Mouse (Mus musculus) kidney, adult 2 months (tissue): ENCODE data around the gene Kif26a. TPM values are rescaled to one million over a fixed set of nuclear protein-coding genes. Genes with fewer than 3 reads are reported as not detected.

Source experiments
- DNase-seq: peaks from one replicate; pipeline ENCODE4 v3.0.0; 2021
- H3K27ac ChIP-seq: fragments of 200-500 bp; 2 replicates; pipeline ENCODE4 v1.5.1; 2012; ENCODE audit warnings: low read depth, low read length, control low read depth, inconsistent platforms; ENCODE audit not compliant: insufficient read depth
- H3K27me3 ChIP-seq: fragments of 200-500 bp; replicated peaks from 2 replicates; pipeline ENCODE4 v1.6.1; 2012; ENCODE audit warnings: mild to moderate bottlenecking, moderate library complexity, low read length, inconsistent platforms; ENCODE audit not compliant: control insufficient read depth, insufficient read depth
- H3K36me3 ChIP-seq: fragments of 200-500 bp; 2 replicates; pipeline ENCODE4 v1.6.1; 2012; ENCODE audit warnings: mild to moderate bottlenecking, moderate library complexity, low read length, inconsistent platforms; ENCODE audit not compliant: control insufficient read depth, insufficient read depth
- H3K4me1 ChIP-seq: fragments of 200-500 bp; 2 replicates; pipeline ENCODE4 v1.6.1; 2011; ENCODE audit warnings: low read length; ENCODE audit not compliant: control insufficient read depth, insufficient read depth
- H3K4me3 ChIP-seq: fragments of 200-500 bp; 2 replicates; pipeline ENCODE4 v1.5.1; 2011; ENCODE audit warnings: mild to moderate bottlenecking, low read depth, low read length, control low read depth; ENCODE audit not compliant: insufficient read depth
- CTCF ChIP-seq: fragments of 200-500 bp; conservative IDR thresholded peaks from 2 replicates; pipeline ENCODE4 v1.5.1; 2011; ENCODE audit warnings: low read depth, mild to moderate bottlenecking, control low read depth, low read length, moderate library complexity, mixed read lengths; ENCODE audit not compliant: insufficient read depth, insufficient read length
- POLR2A ChIP-seq: fragments of 200-500 bp; IDR thresholded peaks from one replicate; pipeline ENCODE4 v1.6.1; 2011; ENCODE audit warnings: low read depth, low read length, control low read depth
- WGBS: fragments of 180-500 bp; shearing (Covaris S2); methylation state at CpG from one replicate; pipeline ENCODE4 v1.1.7; 2018; 5-methylcytosine and 5-hydroxymethylcytosine counted together
- polyA plus RNA-seq: library from polyadenylated mRNA; depleted of rRNA; stranded (reverse); fragments of >200 nt; gene quantifications from 2 replicates; pipeline ENCODE4 v1.2.3, GENCODE M21; 2012

The Kif26a gene
- polyA plus RNA-seq, 1 experiment, result 3.8 TPM

DNA sequence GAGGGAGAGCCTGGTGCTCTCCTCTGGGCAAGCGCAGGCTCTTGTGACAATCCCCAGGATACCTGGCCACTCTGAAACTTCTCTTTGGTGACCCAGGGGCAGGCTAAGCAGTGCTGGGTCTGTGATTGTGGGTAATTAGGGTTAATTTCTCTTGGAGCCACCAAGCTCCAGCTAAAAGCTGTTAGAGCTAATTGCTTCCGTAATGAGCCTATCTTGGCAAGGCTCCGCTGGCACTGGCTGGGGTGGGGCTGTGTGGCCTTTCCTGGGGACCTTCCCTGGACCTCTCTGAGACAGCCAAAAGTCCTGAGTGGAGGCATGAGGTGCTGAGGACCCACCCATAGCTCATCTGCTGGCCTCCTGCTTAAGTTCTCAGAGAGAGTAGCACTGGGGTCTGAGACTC is 53.4 kb downstream of the Kif26a start:
- TF ChIP-seq POLR2A, result no peak
- no peak for TF ChIP-seq CTCF
- no peaks in the 10 kb centered on the region for H3K27me3 ChIP-seq
- H3K4me1 ChIP-seq, result no peaks in the 10 kb centered on the region
- no peak for DNase-seq
- H3K27ac ChIP-seq, result no peak overlapping the region
- no peak overlapping the region for H3K4me3 ChIP-seq
- H3K36me3 ChIP-seq, result no peaks in the 10 kb centered on the region
- WGBS, result 52% methylated on average over 3 of the region's 3 CpGs

DNA sequence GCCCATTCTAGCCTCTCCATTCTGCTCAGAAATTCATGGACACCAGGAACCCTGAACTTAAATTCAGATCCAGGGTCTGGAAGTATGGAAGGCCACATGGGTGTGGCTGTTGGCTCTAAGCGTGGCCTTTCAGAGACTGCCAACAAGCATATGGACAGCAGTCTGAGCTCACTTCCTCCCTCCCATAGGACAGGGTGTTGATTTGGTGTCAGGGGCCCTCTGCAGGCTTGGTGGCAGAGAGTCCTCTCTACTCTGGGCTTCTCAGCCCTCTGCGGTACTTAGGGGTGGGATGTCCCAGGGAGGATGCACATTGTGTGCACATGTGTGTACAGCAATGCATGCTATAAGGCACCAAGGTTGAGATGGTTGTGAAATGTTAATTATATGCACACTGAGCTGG is 54.0 kb downstream of the Kif26a start:
- H3K27ac ChIP-seq, result no peak overlapping the region
- no peak overlapping the region for H3K4me3 ChIP-seq
- DNase-seq, result no peak
- H3K27me3 ChIP-seq, result no peaks in the 10 kb centered on the region
- TF ChIP-seq POLR2A, result no peak
- TF ChIP-seq CTCF, result no peak
- H3K4me1 ChIP-seq, result no peaks in the 10 kb centered on the region
- 70% methylated on average over 2 of the region's 2 CpGs for WGBS
- no peaks in the 10 kb centered on the region for H3K36me3 ChIP-seq

DNA sequence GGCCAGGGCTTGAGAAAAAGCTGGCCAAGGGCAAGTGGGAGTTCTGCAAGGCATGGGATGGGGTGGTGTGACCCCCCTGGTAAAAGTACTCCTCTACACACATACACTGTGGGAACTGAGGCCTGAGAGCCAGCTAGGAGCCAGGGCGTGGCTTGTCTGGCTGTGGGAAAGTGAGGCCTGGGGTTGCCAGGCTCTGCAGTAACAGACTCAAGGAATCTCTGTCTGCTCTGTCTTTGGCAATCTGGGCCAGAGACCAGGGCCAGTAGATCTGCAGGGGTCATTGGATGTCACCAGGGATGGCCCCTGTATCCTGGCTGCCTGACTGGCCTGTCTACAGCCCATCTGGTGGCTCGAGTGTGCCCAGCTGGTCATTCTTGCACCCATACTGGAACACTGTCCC is 61.2 kb downstream of the Kif26a start:
- TF ChIP-seq CTCF (no peak), POLR2A (no peak)
- H3K27me3 ChIP-seq, result no peaks in the 10 kb centered on the region
- H3K36me3 ChIP-seq, result no peaks in the 10 kb centered on the region
- no peaks in the 10 kb centered on the region for H3K4me1 ChIP-seq
- no peak overlapping the region for H3K4me3 ChIP-seq
- 92% methylated on average over 2 of the region's 2 CpGs for WGBS
- no peak for DNase-seq
- H3K27ac ChIP-seq, result no peak overlapping the region

DNA sequence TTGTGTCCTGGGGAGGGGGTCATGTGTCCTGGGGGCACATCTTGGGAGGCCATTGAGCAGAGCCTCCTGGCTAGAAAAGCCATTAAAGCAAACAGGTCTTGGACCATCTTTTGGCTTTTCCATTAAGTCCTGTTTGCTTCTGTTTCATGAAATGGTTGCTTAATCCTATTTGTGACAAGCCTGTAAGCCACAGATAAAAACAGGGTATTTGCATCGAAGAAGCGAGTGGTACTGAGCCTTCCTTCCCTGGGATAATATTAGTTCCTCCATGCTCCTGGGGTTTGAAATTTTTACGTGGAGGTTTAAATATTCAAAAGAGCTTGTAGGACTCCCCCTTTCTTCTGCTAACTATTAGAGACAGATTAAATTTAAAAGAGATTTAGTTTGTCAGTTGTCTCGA is 61.7 kb downstream of the Kif26a start:
- Histone ChIP-seq H3K4me3 (no peak overlapping the region), H3K36me3 (no peaks in the 10 kb centered on the region), H3K4me1 (no peaks in the 10 kb centered on the region), H3K27me3 (no peaks in the 10 kb centered on the region), H3K27ac (no peak overlapping the region)
- TF ChIP-seq CTCF (no peak), POLR2A (no peak)
- no peak for DNase-seq
- WGBS, result 79% methylated on average over 4 of the region's 4 CpGs

DNA sequence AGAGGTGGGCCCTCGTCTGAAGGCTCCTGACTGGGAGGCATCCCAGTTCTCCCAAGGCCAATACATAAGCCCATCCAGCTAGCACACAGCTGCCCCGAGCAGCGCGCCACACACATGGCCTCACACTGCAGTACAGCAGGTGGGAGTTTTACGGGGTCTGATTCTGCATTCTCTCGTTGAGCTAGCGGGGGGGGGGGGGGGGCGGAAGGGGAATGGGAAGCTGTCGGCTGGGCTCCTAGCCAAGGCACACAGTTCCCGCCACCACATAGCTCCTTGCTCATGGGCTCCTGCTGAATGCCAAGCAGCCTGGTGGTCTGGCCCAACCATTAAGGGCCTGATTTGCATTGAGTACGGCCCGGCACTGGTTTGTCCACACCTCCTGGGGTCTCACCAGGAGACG is 64.6 kb downstream of the Kif26a start:
- no peak for DNase-seq
- Histone ChIP-seq H3K27me3 (no peaks in the 10 kb centered on the region), H3K4me3 (no peak overlapping the region), H3K4me1 (no peaks in the 10 kb centered on the region), H3K36me3 (no peaks in the 10 kb centered on the region), H3K27ac (no peak overlapping the region)
- 50% methylated on average over 13 of the region's 13 CpGs for WGBS
- TF ChIP-seq POLR2A (no peak), CTCF (no peak)

DNA sequence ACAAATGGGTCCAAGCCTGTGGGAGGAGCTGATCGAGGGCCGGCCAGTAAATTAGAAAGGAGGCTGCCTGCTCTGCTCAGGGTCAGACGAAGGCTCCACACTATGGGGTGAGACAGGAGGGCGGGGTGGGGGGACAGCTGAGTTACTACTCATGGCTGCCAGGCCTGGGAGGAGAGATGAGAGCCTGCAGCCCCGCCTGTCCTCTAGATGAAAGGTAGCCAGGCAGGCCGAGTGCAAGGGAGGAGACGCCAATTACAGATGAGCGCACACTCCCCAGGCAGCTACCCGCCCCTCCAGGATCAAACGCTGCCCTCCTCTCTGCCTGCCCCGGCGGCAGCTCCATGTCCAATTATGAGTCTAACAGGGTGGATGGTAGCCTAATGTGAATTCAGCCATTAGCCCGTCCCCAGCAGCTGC is 68.4 kb downstream of the Kif26a start:
- no peak overlapping the region for H3K4me3 ChIP-seq
- no peak overlapping the region for H3K27ac ChIP-seq
- no peaks in the 10 kb centered on the region for H3K4me1 ChIP-seq
- TF ChIP-seq POLR2A, result no peak
- 60% methylated on average over 13 of the region's 13 CpGs for WGBS
- no peaks in the 10 kb centered on the region for H3K36me3 ChIP-seq
- no peaks in the 10 kb centered on the region for H3K27me3 ChIP-seq
- no peak for DNase-seq

GRCm38 (mm10) chr12:112215545-112215944 is 69.5 kb downstream of the Kif26a start:
- Histone ChIP-seq H3K4me3 (no peak overlapping the region), H3K4me1 (no peaks in the 10 kb centered on the region), H3K36me3 (no peaks in the 10 kb centered on the region), H3K27ac (no peak overlapping the region), H3K27me3 (no peaks in the 10 kb centered on the region)
- WGBS, result 85% methylated on average over 7 of the region's 7 CpGs
- TF ChIP-seq CTCF (no peak), POLR2A (no peak)
- DNase-seq, result no peak

GRCm38 (mm10) chr12:112217021-112217420 is 71.0 kb downstream of the Kif26a start:
- DNase-seq, result no peak

More at GRCm38 (mm10) chr12:112217021-112217420, 71.0 kb downstream of the Kif26a start:
- TF ChIP-seq POLR2A (no peak), CTCF (no peak)
- no peak overlapping the region for H3K4me3 ChIP-seq
- no peak overlapping the region for H3K27ac ChIP-seq
- H3K27me3 ChIP-seq, result no peaks in the 10 kb centered on the region
- H3K4me1 ChIP-seq, result no peaks in the 10 kb centered on the region
- 68% methylated on average over 7 of the region's 7 CpGs for WGBS
- H3K36me3 ChIP-seq, result no peaks in the 10 kb centered on the region
